Mouse (Mus musculus) myocyte (in vitro differentiated cells): Measurements from ENCODE around the gene Rnf19b. TPM values are rescaled to one million over a fixed set of nuclear protein-coding genes. Genes with fewer than 3 reads are reported as not detected.

Source experiments
- H3K27me3 ChIP-seq: one replicate; pipeline ENCODE4 v1.6.1; 2011; ENCODE audit not compliant: control insufficient read depth, insufficient read depth, insufficient read length
- H3K36me3 ChIP-seq: one replicate; pipeline ENCODE4 v1.6.1; 2011; ENCODE audit not compliant: control insufficient read depth, insufficient read depth
- H3K4me2 ChIP-seq: one replicate; pipeline ENCODE4 v1.6.1; 2011; ENCODE audit warnings: low read depth, control low read depth
- H3K4me3 ChIP-seq: one replicate; pipeline ENCODE4 v1.5.1; 2011; ENCODE audit warnings: mild to moderate bottlenecking, control low read depth, moderate library complexity
- H3K79me2 ChIP-seq: one replicate; pipeline ENCODE4 v1.6.1; 2011; ENCODE audit not compliant: control insufficient read depth, insufficient read depth
- H3ac ChIP-seq: one replicate; pipeline ENCODE4 v1.6.1; 2011; ENCODE audit not compliant: control insufficient read depth, insufficient read length
- CEBPB ChIP-seq: IDR thresholded peaks from 2 replicates; pipeline ENCODE4 v1.6.1; 2011; ENCODE audit warnings: mild to moderate bottlenecking, moderate library complexity; ENCODE audit not compliant: poor library complexity, insufficient read depth, severe bottlenecking
- E2F4 ChIP-seq: IDR thresholded peaks from one replicate; pipeline ENCODE4 v1.6.1; 2011; ENCODE audit warnings: mild to moderate bottlenecking, control low read depth, moderate library complexity; ENCODE audit not compliant: insufficient read depth
- MAX ChIP-seq: IDR thresholded peaks from one replicate; pipeline ENCODE4 v1.6.1; 2011; ENCODE audit warnings: low read depth, mild to moderate bottlenecking, control low read depth
- MYOD1 ChIP-seq, 3 experiments: IDR thresholded peaks; one replicate each; pipeline ENCODE4 v1.6.1; 2011; ENCODE audit warnings: control low read depth in 2 of 3, low read depth in 2 of 3, mild to moderate bottlenecking in 2 of 3, moderate library complexity in 1 of 3; ENCODE audit not compliant: insufficient read length in 2 of 3, control insufficient read depth in 1 of 3
- MYOG ChIP-seq, 3 experiments: IDR thresholded peaks; one replicate each; pipeline ENCODE4 v1.6.1; 2011; ENCODE audit warnings: control low read depth in 2 of 3, low read depth in 2 of 3, mild to moderate bottlenecking in 2 of 3; ENCODE audit not compliant: insufficient read length in 2 of 3, control insufficient read depth in 1 of 3, insufficient read depth in 1 of 3
- POLR2A ChIP-seq: IDR thresholded peaks from one replicate; pipeline ENCODE4 v1.6.1; 2011; ENCODE audit warnings: low read depth, mild to moderate bottlenecking, control low read depth, moderate library complexity; ENCODE audit not compliant: insufficient read length
- POLR2AphosphoS2 ChIP-seq: IDR thresholded peaks from one replicate; pipeline ENCODE4 v1.6.1; 2011; ENCODE audit warnings: low read depth, control low read depth; ENCODE audit not compliant: insufficient read length
- REST ChIP-seq: IDR thresholded peaks from one replicate; pipeline ENCODE4 v1.6.1; 2011; ENCODE audit warnings: mild to moderate bottlenecking, control low read depth, moderate library complexity; ENCODE audit not compliant: insufficient read depth, insufficient read length
- SRF ChIP-seq: IDR thresholded peaks from one replicate; pipeline ENCODE4 v1.6.1; 2011; ENCODE audit warnings: low read depth; ENCODE audit not compliant: control insufficient read depth, insufficient read length
- TCF12 ChIP-seq: IDR thresholded peaks from one replicate; pipeline ENCODE4 v1.6.1; 2011; ENCODE audit warnings: mild to moderate bottlenecking, control low read depth; ENCODE audit not compliant: poor library complexity, insufficient read depth, severe bottlenecking
- TCF3 ChIP-seq: IDR thresholded peaks from one replicate; pipeline ENCODE4 v1.6.1; 2011; ENCODE audit warnings: low read depth, control low read depth; ENCODE audit not compliant: insufficient read length
- USF1 ChIP-seq: IDR thresholded peaks from one replicate; pipeline ENCODE4 v1.6.1; 2011; ENCODE audit warnings: low read depth, mild to moderate bottlenecking, control low read depth, moderate library complexity
- polyA plus RNA-seq: library from polyadenylated mRNA; unstranded; fragments of >200 nt; fragmentation: generic; extraction: Trizol; gene quantifications from one replicate; pipeline ENCODE4 v1.2.1, GENCODE M21; 2012; ENCODE audit warnings: missing spikeins

Gene Rnf19b
- polyA plus RNA-seq, 1 experiment = 49.3 TPM

DNA sequence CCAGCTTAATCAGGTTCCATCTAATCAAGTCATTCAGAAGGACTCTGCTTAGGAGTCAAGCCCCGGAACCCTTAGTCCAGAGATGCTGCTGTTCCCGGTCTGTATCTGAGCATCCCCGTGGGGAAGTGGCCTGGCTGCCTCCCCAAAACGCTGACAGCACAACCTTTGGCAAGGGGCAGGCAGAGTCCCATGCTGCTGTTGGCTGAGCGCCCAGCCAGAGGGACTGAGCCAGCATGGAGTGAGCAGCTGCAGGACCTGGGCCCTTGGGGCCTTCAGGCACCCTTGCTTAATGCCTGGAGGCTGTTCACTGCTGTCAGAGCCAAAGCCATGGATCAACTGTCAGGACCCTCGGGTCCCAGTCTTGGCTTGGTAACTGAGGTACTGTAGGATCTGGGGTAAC is 37.6 kb upstream of the Rnf19b start:
- H3K4me3 ChIP-seq = no peak overlapping the region
- TF ChIP-seq POLR2A (no peak), SRF (peak; percentile 17), TCF3 (peak; percentile 2), MAX (no peak), POLR2AphosphoS2 (no peak), REST (no peak), MYOG (IDR thresholded peaks at IDR 0.05; ENCODE audit: control insufficient read depth in 1 of 3, insufficient read depth in 1 of 3, insufficient read length in 2 of 3, low read depth in 2 of 3) (peak; percentile 66 to 94 (median 89)), USF1 (no peak), E2F4 (no peak), MYOD1 (IDR thresholded peaks at IDR 0.05; ENCODE audit: control insufficient read depth in 1 of 3, insufficient read length in 2 of 3, low read depth in 2 of 3) (peak in 2 of 3 experiments; percentile 91 to 93), CEBPB (no peak), TCF12 (no peak)
- H3K27me3 ChIP-seq = no peaks in the 10 kb centered on the region
- no peak overlapping the region for H3ac ChIP-seq
- H3K4me2 ChIP-seq = no peak overlapping the region
- no peaks in the 10 kb centered on the region for H3K36me3 ChIP-seq
- no peaks in the 10 kb centered on the region for H3K79me2 ChIP-seq

DNA sequence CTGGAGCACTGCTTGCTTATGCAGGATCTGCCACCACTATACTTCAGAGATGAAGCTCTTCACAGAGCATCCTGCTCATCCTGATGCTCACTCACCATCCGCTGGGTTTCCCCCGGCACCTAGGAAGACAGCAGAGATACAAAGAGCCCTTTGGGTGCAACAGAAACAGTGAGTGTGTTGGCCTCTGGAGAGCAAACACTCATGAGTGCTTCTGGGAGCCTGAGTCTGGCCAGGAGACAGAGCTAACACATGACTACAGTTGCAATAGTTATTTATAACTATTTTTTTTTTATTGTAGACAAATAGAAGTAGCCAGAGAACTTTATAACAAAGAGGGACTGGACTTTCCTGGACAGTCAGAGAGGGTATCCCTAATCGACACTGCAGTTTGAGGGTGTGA is 36.6 kb upstream of the Rnf19b start:
- Histone ChIP-seq H3ac (no peak overlapping the region), H3K79me2 (no peaks in the 10 kb centered on the region), H3K27me3 (no peaks in the 10 kb centered on the region), H3K4me3 (no peak overlapping the region), H3K4me2 (no peak overlapping the region), H3K36me3 (no peaks in the 10 kb centered on the region)
- TF ChIP-seq TCF3 = no peak
- no peak for TF ChIP-seq MYOD1 (IDR thresholded peaks at IDR 0.05; ENCODE audit: control insufficient read depth in 1 of 3, insufficient read length in 2 of 3, low read depth in 2 of 3)

GRCm38 (mm10) chr4:129021886-129022285 is 36.2 kb upstream of the Rnf19b start:
- no peaks in the 10 kb centered on the region for H3K27me3 ChIP-seq
- TF ChIP-seq USF1 = no peak
- TF ChIP-seq MAX = no peak
- no peak for TF ChIP-seq CEBPB
- no peak for TF ChIP-seq POLR2AphosphoS2
- no peak for TF ChIP-seq POLR2A
- TF ChIP-seq E2F4 = no peak
- no peak for TF ChIP-seq SRF
- H3K4me2 ChIP-seq = no peak overlapping the region
- H3ac ChIP-seq = no peak overlapping the region
- no peaks in the 10 kb centered on the region for H3K79me2 ChIP-seq
- no peaks in the 10 kb centered on the region for H3K36me3 ChIP-seq
- no peak overlapping the region for H3K4me3 ChIP-seq

DNA sequence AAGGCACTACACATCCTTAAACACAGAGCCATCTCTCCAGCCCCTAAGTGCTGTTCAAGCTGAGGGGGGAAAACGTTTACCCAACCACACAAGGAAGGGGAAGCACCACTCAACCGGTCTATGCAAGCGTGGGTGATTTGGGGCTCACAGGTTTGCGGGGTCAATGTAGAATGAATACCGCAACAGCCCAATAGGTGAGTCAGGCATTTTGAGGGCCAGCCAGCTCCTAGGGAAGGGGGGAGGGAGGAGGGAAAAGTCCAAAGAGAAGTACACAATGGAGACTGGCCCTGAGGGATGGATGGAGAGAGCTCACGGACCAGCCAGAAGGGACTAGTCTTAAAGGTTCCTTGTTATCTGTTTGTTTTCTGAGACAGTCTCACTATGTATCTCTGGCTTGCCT is 34.2 kb upstream of the Rnf19b start:
- Histone ChIP-seq H3K4me3 (no peak overlapping the region), H3ac (no peak overlapping the region), H3K36me3 (no peaks in the 10 kb centered on the region), H3K4me2 (no peak overlapping the region), H3K27me3 (no peaks in the 10 kb centered on the region), H3K79me2 (no peaks in the 10 kb centered on the region)
- TF ChIP-seq MYOG (IDR thresholded peaks at IDR 0.05; ENCODE audit: control insufficient read depth in 1 of 3, insufficient read depth in 1 of 3, insufficient read length in 2 of 3, low read depth in 2 of 3) (no peak), POLR2AphosphoS2 (no peak), SRF (no peak), E2F4 (no peak), TCF3 (no peak), REST (no peak), POLR2A (no peak), MYOD1 (IDR thresholded peaks at IDR 0.05; ENCODE audit: control insufficient read depth in 1 of 3, insufficient read length in 2 of 3, low read depth in 2 of 3) (no peak), USF1 (no peak), CEBPB (no peak)

DNA sequence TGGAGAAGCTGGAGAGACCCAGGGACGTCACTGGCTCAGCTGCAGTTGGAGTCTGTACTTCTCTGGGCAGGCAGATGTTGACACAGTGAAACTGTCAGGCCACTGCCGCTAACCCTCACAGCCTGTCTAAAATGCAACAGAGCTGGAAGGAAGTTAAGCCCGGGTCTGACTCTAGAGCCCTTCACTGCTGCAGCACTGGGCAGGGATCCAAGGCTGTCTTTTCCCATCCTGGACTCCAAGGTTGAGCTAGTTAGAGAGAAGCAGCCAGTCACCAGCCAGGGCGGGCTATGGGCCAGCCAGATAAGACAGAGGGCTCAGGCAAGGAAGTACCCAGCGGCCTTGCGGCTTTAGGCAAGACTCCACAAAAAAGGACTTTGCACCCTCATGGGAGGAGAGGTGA is 33.3 kb upstream of the Rnf19b start:
- Histone ChIP-seq H3K36me3 (no peaks in the 10 kb centered on the region), H3K79me2 (no peaks in the 10 kb centered on the region), H3K27me3 (no peaks in the 10 kb centered on the region), H3K4me2 (no peak overlapping the region), H3K4me3 (no peak overlapping the region), H3ac (no peak overlapping the region)
- no peak for TF ChIP-seq MYOD1 (IDR thresholded peaks at IDR 0.05; ENCODE audit: control insufficient read depth in 1 of 3, insufficient read length in 2 of 3, low read depth in 2 of 3)
- no peak for TF ChIP-seq USF1
- no peak for TF ChIP-seq POLR2A

DNA sequence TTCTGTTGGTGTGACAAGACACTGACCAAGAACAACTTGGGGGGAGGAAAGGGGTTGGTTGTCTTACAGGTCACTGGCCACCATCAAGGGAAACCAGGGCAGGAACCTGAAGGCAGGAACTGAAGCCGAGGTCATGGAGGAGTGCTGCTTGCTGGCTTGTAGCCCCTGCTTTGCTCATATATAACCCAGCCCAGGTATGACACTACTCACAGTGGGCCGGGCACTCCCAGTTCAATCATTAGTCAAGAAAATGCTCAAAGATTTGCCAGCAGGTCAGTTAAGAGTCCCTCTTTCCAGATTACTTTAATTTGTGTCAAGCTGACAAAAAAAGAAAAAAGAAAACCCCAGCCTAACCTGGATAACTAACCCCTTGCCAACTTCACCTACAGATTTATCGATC is 32.4 kb upstream of the Rnf19b start:
- H3K4me3 ChIP-seq = no peak overlapping the region
- no peak overlapping the region for H3ac ChIP-seq
- H3K27me3 ChIP-seq = no peaks in the 10 kb centered on the region
- no peaks in the 10 kb centered on the region for H3K36me3 ChIP-seq
- no peaks in the 10 kb centered on the region for H3K79me2 ChIP-seq
- H3K4me2 ChIP-seq = no peak overlapping the region
- TF ChIP-seq POLR2AphosphoS2 = no peak
- no peak for TF ChIP-seq TCF12
- no peak for TF ChIP-seq E2F4
- TF ChIP-seq POLR2A = no peak
- no peak for TF ChIP-seq SRF
- no peak for TF ChIP-seq USF1
- TF ChIP-seq CEBPB = no peak
- no peak for TF ChIP-seq MAX
